Mouse (Mus musculus) bone marrow, adult 2 months (tissue): ENCODE results near the gene Pstk.

ENCODE experiments used
- CTCF ChIP-seq: fragments of 200-500 bp; IDR thresholded peaks from 2 replicates; pipeline ENCODE4 v1.5.1; 2011; ENCODE audit warnings: low read length, control low read depth; ENCODE audit not compliant: control insufficient read depth, insufficient read depth
- POLR2A ChIP-seq: fragments of 200-500 bp; IDR thresholded peaks from 2 replicates; pipeline ENCODE4 v1.6.1; 2011; ENCODE audit warnings: low read depth, mild to moderate bottlenecking, control low read depth, low read length, borderline replicate concordance; ENCODE audit not compliant: control insufficient read depth

- TF ChIP-seq CTCF, result no peak
- TF ChIP-seq POLR2A, result no peak
These were observed 41.0 kb downstream of the Pstk start for GRCm38 (mm10) chr7:131411941-131412270.
